Mouse (Mus musculus) MEL (cell line): Measurements from ENCODE around the gene Mrnip. TPM values are rescaled to one million over a fixed set of nuclear protein-coding genes. Genes with fewer than 3 reads are reported as not detected.

Experiments
- DNase-seq: peaks from one replicate; pipeline ENCODE4 v3.0.0; 2011; ENCODE audit warnings: low read depth, low spot score
- H3K27ac ChIP-seq: 2 replicates; pipeline ENCODE4 v1.5.1; 2012; ENCODE audit warnings: low read depth, mild to moderate bottlenecking, control low read depth, low read length, moderate library complexity; ENCODE audit not compliant: control insufficient read depth
- H3K27me3 ChIP-seq, 2 experiments: fragments of 150-350 bp in 1 of 2; sonication (generic) in 1 of 2; 2 replicates each; pipeline ENCODE4 v1.6.1; 2012; ENCODE audit warnings: low read length in 2 of 2, mild to moderate bottlenecking in 2 of 2, improper control_type of control experiment in 1 of 2, moderate library complexity in 1 of 2; ENCODE audit not compliant: insufficient read depth in 2 of 2, control insufficient read depth in 1 of 2
- H3K36me3 ChIP-seq, 2 experiments: 2 replicates each; pipeline ENCODE4 v1.6.1; 2012 to 2014; ENCODE audit warnings: low read length in 2 of 2, improper control_type of control experiment in 1 of 2, inconsistent platforms in 1 of 2, mild to moderate bottlenecking in 1 of 2; ENCODE audit not compliant: insufficient read depth in 2 of 2, control insufficient read depth in 1 of 2
- H3K4me1 ChIP-seq, 2 experiments: fragments of 150-350 bp in 1 of 2; sonication (generic) in 1 of 2; 2 replicates each; pipeline ENCODE4 v1.6.1; 2012; ENCODE audit warnings: low read length in 2 of 2, improper control_type of control experiment in 1 of 2, mild to moderate bottlenecking in 1 of 2; ENCODE audit not compliant: insufficient read depth in 2 of 2, control insufficient read depth in 1 of 2
- H3K4me3 ChIP-seq, 2 experiments: fragments of 150-350 bp in 1 of 2; sonication (generic) in 1 of 2; 2 replicates each; pipeline ENCODE4 v1.5.1; 2012; ENCODE audit warnings: low read depth in 2 of 2, low read length in 2 of 2, mild to moderate bottlenecking in 2 of 2, moderate library complexity in 2 of 2, control low read depth in 1 of 2, improper control_type of control experiment in 1 of 2; ENCODE audit not compliant: control insufficient read depth in 1 of 2, insufficient read depth in 1 of 2
- H3K79me2 ChIP-seq: 2 replicates; pipeline ENCODE4 v1.6.1; 2012; ENCODE audit warnings: mild to moderate bottlenecking, low read length, moderate library complexity; ENCODE audit not compliant: control insufficient read depth, poor library complexity, insufficient read depth
- H3K9ac ChIP-seq: 2 replicates; pipeline ENCODE4 v1.6.1; 2012; ENCODE audit warnings: low read depth, mild to moderate bottlenecking, control low read depth, low read length, moderate library complexity; ENCODE audit not compliant: control insufficient read depth, poor library complexity, severe bottlenecking
- H3K9me3 ChIP-seq: fragments of 150-350 bp; sonication (generic); replicated peaks from 2 replicates; pipeline ENCODE4 v1.6.1; 2012; ENCODE audit warnings: mild to moderate bottlenecking, low read length, improper control_type of control experiment, moderate library complexity; ENCODE audit not compliant: insufficient read depth
- E2F4 ChIP-seq: IDR thresholded peaks from 2 replicates; pipeline ENCODE4 v1.6.1; 2011; ENCODE audit warnings: low read depth, low read length, improper control_type of control experiment, borderline replicate concordance
- ELF1 ChIP-seq: IDR thresholded peaks from 2 replicates; pipeline ENCODE4 v1.6.1; 2014; ENCODE audit warnings: low read depth, mild to moderate bottlenecking, inconsistent platforms, low read length, improper control_type of control experiment, moderate library complexity
- EP300 ChIP-seq, 2 experiments: IDR thresholded peaks; 2 replicates each; pipeline ENCODE4 v1.6.1; 2011; ENCODE audit warnings: improper control_type of control experiment in 2 of 2, low read length in 2 of 2, low read depth in 1 of 2, mild to moderate bottlenecking in 1 of 2
- ETS1 ChIP-seq: IDR thresholded peaks from 2 replicates; pipeline ENCODE4 v1.6.1; 2012; ENCODE audit warnings: low read depth, mild to moderate bottlenecking, inconsistent platforms, low read length, improper control_type of control experiment, moderate library complexity
- GABPA ChIP-seq: IDR thresholded peaks from 2 replicates; pipeline ENCODE4 v1.6.1; 2012; ENCODE audit warnings: low read depth, mild to moderate bottlenecking, inconsistent platforms, low read length, improper control_type of control experiment, moderate library complexity
- GATA1 ChIP-seq: IDR thresholded peaks from 2 replicates; pipeline ENCODE4 v1.6.1; 2011; ENCODE audit warnings: low read depth, low read length, improper control_type of control experiment
- KAT2A ChIP-seq: conservative IDR thresholded peaks from 2 replicates; pipeline ENCODE4 v1.6.1; 2012; ENCODE audit warnings: low read depth, low read length, improper control_type of control experiment, inconsistent platforms
- MAFK ChIP-seq: IDR thresholded peaks from 2 replicates; pipeline ENCODE4 v1.6.1; 2011; ENCODE audit warnings: low read depth, mild to moderate bottlenecking, low read length, improper control_type of control experiment, borderline replicate concordance
- MAZ ChIP-seq: IDR thresholded peaks from 2 replicates; pipeline ENCODE4 v1.6.1; 2012; ENCODE audit warnings: low read depth, mild to moderate bottlenecking, inconsistent platforms, low read length, improper control_type of control experiment
- MXI1 ChIP-seq: IDR thresholded peaks from 2 replicates; pipeline ENCODE4 v1.6.1; 2011; ENCODE audit warnings: mild to moderate bottlenecking, low read depth, low read length, improper control_type of control experiment
- MYB ChIP-seq: IDR thresholded peaks from 2 replicates; pipeline ENCODE4 v1.6.1; 2011; ENCODE audit warnings: mild to moderate bottlenecking, low read depth, low read length, improper control_type of control experiment
- NELFE ChIP-seq: IDR thresholded peaks from 2 replicates; pipeline ENCODE4 v1.6.1; 2011; ENCODE audit warnings: low read depth, low read length, improper control_type of control experiment
- RCOR1 ChIP-seq: IDR thresholded peaks from 2 replicates; pipeline ENCODE4 v1.6.1; 2012; ENCODE audit warnings: low read depth, mild to moderate bottlenecking, inconsistent platforms, low read length, improper control_type of control experiment
- SMC3 ChIP-seq: IDR thresholded peaks from 2 replicates; pipeline ENCODE4 v1.6.1; 2011; ENCODE audit warnings: low read depth, low read length, improper control_type of control experiment
- ZKSCAN1 ChIP-seq: IDR thresholded peaks from 2 replicates; pipeline ENCODE4 v1.6.1; 2012; ENCODE audit warnings: low read depth, mild to moderate bottlenecking, inconsistent platforms, low read length, improper control_type of control experiment, moderate library complexity
- ZMIZ1 ChIP-seq: IDR thresholded peaks from 2 replicates; pipeline ENCODE4 v1.6.1; 2012; ENCODE audit warnings: low read depth, mild to moderate bottlenecking, inconsistent platforms, low read length, improper control_type of control experiment, moderate library complexity
- ZNF384 ChIP-seq: IDR thresholded peaks from 2 replicates; pipeline ENCODE4 v1.6.1; 2012; ENCODE audit warnings: low read depth, mild to moderate bottlenecking, inconsistent platforms, low read length, improper control_type of control experiment
- polyA plus RNA-seq, 2 experiments: library from polyadenylated mRNA; stranded (reverse) in 1 of 2; unstranded in 1 of 2; fragments of >175 nt in 1 of 2; fragments of >200 nt in 1 of 2; gene quantifications; 2 replicates each; pipeline versions ENCODE4 v1.2.1 to v1.2.4; 2012; ENCODE audit warnings: low replicate concordance in 2 of 2, low read depth in 1 of 2; ENCODE audit not compliant: insufficient read length in 2 of 2, insufficient read depth in 1 of 2, missing spikeins in 1 of 2
- total RNA-seq: library from RNA; depleted of rRNA; stranded (reverse); fragments of 300-350 nt; gene quantifications from 2 replicates; pipeline ENCODE4 v1.2.3, GENCODE M21; 2012

Gene Mrnip
- total and polyA plus RNA-seq, 3 experiments: 8.6 to 10.6 TPM; not detected in 1

- no peak for DNase-seq
- Histone ChIP-seq H3K9me3 (no peaks in the 10 kb centered on the region), H3K79me2 (no peaks in the 10 kb centered on the region), H3K4me3 (no peak overlapping the region), H3K36me3 (peaks cover 0 to 4% of the 10 kb centered on the region in 2 experiments; a peak in 2 of 4 replicates), H3K27me3 (no peaks in the 10 kb centered on the region), H3K4me1 (no peaks in the 10 kb centered on the region), H3K9ac (no peak overlapping the region), H3K27ac (no peak overlapping the region)
- no peak for TF ChIP-seq RCOR1
- no peak for TF ChIP-seq MAFK
- no peak for TF ChIP-seq ETS1
- no peak for TF ChIP-seq SMC3
- no peak for TF ChIP-seq E2F4
Observed at GRCm38 (mm10) chr11:50156725-50157258, 17.5 kb upstream of the Mrnip start.

DNA sequence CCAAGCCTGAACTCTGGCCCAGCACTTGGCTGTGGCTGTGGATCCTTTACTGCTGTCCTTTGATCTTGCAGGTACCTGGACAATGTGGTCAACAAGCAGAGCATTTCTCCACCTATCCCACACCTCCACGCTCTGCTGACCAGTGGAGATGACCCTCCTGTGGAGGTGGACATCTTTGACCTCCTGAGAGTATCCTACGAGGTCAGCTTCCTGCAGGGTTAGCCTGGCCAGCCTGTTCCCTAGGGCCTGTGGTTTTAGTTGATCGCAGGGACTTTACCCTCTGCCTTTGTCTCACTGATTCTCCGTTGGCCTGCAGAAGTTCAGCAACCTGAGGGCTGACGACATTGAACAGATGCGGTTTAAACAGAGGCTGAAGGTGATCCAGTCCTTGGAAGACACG is 15.9 kb upstream of the Mrnip start:
- Histone ChIP-seq H3K36me3 (peaks cover 0 to 4% of the 10 kb centered on the region in 2 experiments; a peak in 2 of 4 replicates), H3K9me3 (no peaks in the 10 kb centered on the region), H3K27me3 (no peaks in the 10 kb centered on the region), H3K9ac (no peak overlapping the region), H3K27ac (no peak overlapping the region), H3K4me3 (no peak overlapping the region), H3K4me1 (no peaks in the 10 kb centered on the region)
- DNase-seq: no peak
- TF ChIP-seq MYB (no peak), ELF1 (no peak), EP300 (IDR thresholded peaks at IDR 0.05; ENCODE audit: low read depth in 1 of 2, low read length in 2 of 2) (no peak), MXI1 (no peak), NELFE (no peak), GATA1 (no peak)
- TF ChIP-seq, all 39 proteins: peak for 0
- no peaks in the 10 kb centered on the region for H3K79me2 ChIP-seq

GRCm38 (mm10) chr11:50159347-50159746 is 14.9 kb upstream of the Mrnip start:
- Histone ChIP-seq H3K4me1 (no peaks in the 10 kb centered on the region), H3K27me3 (no peaks in the 10 kb centered on the region), H3K9me3 (no peaks in the 10 kb centered on the region), H3K9ac (no peak overlapping the region), H3K27ac (no peak overlapping the region), H3K36me3 (peaks cover 0 to 4% of the 10 kb centered on the region in 2 experiments; a peak in 2 of 4 replicates), H3K4me3 (no peak overlapping the region), H3K79me2 (no peaks in the 10 kb centered on the region)
- no peak for TF ChIP-seq MAZ
- TF ChIP-seq ZMIZ1: no peak
- no peak for TF ChIP-seq KAT2A
- no peak for TF ChIP-seq MYB
- TF ChIP-seq GABPA: no peak
- no peak for TF ChIP-seq MAFK
- no peak for TF ChIP-seq ZKSCAN1
- no peak for TF ChIP-seq ZNF384
- DNase-seq: no peak
